Mouse (Mus musculus) heart, adult 8-10 months (tissue): ENCODE results near the gene Dbi. TPM values are rescaled to one million over a fixed set of nuclear protein-coding genes. Genes with fewer than 3 reads are reported as not detected.

Experiments
- DNase-seq: peaks from one replicate; pipeline ENCODE4 v3.0.0; 2022; ENCODE audit warnings: low spot score
- total RNA-seq, 4 experiments: library from RNA; stranded (reverse); gene quantifications; 2 replicates each; pipeline ENCODE4 v1.2.4; 2022

Dbi gene
- total RNA-seq, 4 experiments from 2014 or later: 239 to 289 (median 263) TPM

DNA sequence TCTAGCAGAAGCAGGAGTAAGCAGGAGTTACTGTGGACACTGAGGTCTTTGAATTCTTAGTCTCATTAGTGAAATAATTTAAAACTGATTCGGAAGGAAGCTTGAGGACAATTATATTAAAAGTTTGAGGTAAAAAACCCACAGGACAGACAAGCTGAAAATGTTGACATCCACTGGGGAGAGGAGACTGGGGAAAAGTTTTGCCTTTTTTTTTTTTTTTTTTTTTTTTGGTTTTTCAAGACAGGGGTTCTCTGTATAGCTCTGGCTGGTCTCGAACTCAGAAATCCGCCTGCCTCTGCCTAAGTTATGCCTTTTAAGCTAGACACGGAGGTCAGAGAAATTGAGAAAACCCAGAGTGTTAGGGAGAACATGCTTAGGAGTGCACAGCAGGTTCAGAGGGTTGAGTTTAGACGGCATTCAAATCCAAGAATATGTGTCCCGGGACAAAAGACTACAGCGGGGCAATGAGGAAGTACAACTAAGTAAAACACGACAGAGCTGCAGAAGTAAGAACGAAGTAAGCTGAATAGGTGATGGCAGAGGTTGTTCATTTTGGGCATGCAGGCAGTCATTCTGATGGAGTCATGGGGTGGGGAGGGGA is 1.2 kb upstream of the Dbi start:
- DNase-seq: no peak

DNA sequence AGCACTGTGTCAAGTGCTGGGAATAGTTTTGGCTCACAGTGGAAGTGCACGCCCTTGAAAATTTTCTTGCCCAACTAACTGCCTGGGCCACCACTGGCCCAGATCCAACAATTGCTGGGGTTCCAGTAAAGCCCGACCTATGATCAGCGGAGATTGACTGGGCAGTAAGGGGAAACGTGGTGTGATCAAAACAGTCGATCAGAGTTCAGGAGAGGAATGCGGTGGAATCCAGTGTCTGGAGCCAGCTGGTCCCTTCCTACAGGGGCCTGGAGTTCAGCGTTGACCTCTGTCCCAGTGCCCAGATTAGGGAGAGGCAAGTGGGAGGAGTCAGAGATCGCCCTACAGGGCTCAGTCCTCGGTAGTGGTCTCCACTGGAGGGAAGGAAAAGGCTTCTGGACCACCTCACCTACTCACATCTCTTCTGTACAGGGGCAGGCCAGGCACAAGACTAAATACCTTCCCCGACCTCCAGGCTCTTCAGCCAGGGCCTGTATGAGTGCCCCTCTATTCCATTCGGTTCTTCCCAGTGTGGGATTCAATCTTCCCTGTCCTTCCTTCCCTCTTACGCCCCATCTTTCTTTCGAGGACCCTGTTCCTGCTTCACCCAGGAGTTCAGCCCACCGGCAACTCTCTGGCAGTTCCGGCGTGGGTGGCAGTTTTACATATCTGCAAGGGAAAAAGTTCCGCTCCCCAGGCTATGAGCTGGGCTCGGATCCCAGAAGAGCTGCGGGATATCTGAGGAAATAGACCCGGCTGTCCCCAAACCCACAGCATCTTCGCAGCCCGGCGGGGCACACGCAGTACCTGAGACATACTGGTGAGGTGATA is 523 bp downstream of the Dbi start:
- DNase-seq: peak; percentile 49

DNA sequence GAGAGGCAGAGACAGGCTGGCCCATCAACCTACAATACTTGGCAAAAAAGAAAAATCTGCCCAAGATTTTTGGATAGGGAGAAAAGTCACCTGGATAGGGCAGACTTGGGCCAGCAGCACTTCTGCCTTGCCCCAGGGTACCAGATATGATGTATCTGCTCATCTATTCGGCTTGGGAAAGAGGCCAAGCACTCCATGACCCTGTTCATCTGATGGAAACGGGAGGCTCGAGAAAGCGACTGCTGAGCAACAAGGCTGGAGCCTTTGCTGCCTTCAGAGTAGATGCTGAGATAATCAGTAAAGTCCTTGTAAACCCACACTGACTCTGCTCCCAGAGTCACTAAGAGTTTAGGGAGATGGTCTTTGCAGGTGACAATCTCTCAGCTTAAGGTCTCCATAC is 1.5 kb downstream of the Dbi start:
- DNase-seq: no peak

DNA sequence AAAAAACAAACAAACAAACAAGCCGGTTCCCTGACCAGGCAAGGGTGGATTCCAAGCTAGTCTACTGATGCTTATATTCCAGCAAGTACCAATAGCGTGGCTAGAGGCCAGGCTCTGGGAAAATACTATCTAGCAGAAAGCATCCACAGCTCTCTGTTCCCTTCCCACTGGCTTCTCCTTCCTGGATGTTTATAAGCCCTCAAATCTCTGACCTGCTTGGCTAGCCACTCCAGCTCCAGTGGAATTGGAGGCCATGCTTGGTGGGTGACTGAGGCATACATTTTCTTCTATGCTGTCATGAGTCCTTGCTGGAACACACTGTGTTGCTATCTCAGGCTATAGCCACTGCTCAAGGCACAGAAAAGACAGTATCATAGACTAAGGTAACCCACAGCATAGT is 2.0 kb downstream of the Dbi start:
- no peak for DNase-seq

DNA sequence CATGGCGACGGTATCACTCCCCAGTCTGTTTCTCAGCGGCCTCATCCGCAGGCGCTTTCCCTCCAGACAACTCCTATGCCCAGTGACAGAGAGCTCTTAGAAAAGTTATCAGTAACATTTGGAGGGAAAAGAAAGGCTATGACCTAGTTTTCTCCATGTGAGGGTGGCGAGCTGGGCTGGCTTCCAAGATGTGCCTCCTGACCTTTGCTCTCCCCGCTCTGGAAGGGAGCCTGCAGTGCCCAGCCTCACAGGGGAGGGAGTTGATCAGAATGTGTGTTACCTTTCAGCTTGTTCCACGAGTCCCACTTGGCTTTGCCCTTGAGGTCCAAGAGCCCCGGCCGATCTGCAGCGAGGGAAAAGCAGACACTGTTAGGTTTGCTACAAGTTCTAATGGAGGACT is 4.8 kb downstream of the Dbi start:
- no peak for DNase-seq

DNA sequence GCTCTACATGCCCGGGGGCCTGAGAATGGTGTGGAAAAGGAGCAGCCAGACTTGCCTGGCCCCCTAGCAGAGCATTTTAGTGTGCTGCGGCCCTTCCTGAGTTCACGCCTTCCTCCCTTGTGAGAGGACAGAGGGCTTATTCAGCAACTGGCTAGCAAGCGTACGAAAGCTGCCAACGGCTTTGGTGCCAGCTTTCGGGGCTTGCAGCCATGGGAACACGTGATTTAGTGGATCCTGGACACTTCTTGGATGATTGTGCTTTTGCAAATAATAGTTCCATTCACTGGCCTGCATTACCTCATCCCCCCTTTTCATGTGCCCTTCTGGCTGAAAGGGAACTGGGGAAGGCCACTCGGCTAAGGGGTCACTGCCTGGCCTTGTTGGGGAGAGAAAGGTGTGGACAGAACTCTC is 5.2 kb downstream of the Dbi start:
- DNase-seq: peak; percentile 77

DNA sequence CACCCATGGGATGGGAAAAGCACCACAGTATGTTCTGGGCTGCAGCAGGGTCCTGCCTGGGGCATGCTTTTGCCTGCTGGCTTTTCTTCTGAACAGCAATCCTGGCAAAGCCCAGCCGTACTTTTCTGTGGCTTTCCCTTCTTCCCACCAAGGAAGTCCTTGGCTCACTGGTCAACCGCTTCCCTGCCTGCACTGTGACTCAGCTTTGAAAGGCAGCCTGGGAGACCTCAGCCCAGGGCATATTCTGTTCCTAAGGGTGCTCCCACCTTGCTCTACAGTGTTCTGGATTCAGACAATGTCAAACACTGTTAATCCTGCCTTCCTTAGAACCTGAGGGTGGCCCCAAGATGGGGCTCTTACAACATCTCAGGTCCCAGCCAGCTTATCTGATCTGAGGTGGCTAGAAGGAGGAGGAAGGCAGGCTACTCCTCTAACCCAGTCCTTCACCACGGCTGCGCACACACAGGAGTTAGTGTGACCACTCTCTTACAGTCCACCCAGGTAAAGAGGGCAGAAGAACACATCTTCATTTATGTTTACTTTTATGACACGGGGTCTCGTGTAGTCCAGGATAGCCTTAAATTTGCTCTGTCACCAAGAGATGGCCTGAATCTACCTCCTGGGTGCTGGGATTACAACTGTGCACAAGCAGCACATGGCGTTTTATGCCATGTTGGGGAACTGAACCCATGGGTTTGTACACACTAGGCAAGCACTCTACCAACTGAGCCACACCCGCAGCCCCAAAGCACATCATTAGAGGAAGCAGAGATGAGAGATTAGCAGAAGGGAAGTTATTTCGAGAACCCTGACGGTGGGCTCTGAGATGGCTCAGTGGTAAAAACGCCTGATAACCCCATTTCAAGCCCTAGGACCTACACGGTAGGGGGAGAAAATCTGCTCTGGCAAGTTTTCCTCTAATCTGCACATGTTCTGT is 8.4 kb downstream of the Dbi start:
- no peak for DNase-seq

DNA sequence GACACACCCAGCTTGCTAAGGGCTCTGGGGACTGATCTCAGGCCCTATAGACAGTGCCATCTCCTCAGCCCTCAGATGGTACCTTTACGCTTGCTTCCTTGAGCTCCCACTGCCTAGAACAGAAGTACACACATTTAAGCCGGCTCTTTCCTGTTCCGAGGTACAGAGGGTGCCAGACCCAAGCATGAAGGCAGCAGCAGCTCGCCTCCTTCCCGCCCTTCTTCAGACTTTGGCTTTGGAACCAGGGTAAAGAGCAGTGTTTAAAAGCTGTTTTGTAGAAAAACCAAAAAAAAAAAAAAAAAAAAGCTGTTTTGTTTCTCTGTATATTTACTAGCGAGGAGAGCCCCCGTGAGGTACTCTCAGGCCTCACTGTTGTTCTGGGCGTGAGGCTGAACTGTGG is 9.1 kb downstream of the Dbi start:
- no peak for DNase-seq

DNA sequence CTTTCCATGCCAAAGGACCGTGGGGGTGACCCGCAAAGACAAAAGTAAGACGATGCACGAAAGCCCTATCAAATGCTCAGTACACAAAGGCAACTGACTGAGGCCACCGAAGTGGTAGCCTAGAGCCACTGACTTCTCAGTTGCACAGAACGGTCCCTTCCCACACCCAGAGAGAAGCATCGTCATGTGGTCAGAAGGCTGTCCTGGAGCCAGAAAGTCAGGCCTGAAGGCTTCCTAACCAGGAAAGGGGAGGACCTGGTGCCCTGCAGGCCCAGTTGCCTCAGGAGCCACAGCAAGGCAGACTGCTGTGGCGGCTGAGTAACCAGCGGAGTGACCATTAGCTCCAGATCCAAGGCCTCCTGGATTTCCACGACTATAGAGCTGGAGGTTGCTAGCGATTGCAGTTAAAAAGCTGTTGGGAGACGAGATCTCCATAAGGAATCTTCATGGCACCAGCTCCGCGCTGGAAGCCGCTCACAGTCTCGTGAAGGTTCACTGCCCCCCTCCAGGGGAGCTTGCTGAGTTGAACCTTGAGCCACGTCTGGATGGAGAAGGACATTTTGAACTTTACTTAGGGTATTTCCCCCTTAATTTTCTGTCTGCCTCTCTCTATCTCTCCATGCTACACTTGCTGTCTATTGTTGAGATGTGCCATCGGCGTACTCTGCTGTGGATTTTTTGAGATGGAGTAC is 11.0 kb downstream of the Dbi start:
- no peak for DNase-seq

DNA sequence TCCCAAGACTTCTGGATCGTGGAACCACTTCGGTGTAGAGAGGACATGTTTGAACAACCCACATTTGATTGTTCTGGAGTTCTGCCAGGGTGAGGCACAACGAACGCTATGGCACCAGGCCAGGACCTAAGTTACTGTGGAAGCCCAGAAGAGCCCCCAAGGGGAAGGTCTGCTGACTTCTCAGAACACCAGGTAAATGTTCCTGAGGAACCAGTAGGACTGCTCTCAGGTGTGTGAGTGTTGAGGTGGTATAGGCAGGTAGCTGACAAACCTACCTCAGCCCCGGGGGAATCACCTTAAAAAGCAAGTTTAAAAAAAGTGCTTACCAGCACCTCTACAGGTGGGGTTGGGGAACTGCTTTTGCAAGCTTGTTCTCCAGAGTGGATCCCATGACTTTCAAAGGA is 15.3 kb downstream of the Dbi start:
- DNase-seq: no peak

DNA sequence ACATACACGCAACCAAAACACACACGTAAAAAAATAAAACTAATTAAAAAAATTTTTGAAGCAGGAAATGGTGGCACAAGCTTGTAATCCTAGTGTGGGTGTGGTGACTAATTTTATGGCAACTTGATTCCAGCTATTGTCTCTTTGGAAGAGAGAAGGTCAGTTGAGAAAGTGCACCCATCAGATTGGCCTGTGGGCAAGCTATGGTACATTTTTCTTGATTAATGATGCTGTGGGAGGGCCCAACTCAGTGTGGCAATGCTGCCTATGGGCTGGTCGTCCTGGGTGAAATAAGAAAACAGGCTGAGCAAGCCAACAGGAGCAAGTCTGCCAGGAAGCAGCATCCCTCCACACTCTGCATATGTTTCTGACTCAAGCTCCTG is 19.7 kb downstream of the Dbi start:
- no peak for DNase-seq

DNA sequence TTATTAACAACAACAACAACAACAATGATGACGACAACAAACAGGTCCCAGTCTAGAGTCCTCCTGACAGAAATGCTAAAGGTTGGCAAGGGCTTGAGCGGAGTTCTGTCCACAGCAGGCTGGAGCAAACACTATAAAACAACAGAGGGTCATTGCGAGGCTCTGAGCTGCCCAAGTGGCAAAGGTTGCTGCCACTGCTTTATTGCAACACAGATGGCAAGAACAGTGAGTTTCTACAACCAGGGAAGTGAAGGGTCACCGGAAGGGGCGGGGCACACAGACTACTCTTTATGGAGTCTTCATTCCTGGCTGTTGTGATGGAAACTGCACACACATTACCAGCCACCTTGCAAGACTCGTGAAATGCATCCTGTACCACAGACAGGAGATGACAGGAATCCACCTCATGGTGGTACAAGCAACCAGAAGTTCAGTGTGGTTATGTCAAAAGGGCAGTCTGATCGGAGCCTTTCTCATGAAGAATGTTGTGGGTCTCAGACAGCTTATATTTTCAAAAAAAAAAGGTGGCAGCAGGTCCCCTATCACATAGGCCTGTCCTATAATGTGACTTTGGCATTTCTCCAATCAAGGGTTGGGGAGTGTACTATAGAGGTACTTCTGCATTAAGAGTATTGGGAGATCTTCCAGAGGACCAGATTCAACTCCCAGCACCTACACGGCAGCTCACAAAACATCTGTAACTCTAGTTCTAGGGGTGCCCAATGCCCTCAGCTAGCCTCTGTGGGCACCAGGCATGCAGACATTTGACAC is 20.2 kb downstream of the Dbi start:
- DNase-seq: no peak

DNA sequence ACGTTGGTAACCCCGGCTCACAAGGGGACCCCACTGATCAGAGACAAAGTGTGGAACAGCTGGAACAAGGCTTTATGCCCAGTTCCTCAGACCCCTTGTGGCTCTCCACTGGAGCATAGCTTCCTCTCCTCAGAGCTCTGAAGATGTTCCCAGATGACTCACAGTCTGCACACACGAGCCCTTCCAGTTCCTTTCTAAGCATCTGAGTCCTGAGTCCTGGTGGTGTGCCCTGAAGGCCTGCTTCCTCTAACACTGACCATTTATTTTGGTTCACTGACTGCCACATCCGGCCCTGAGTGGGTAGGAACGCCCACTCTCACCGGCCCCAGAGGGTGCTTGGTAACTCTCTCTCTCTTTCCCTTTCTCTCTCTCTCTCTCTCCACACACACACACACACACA is 21.4 kb downstream of the Dbi start:
- DNase-seq: peak; percentile 33

DNA sequence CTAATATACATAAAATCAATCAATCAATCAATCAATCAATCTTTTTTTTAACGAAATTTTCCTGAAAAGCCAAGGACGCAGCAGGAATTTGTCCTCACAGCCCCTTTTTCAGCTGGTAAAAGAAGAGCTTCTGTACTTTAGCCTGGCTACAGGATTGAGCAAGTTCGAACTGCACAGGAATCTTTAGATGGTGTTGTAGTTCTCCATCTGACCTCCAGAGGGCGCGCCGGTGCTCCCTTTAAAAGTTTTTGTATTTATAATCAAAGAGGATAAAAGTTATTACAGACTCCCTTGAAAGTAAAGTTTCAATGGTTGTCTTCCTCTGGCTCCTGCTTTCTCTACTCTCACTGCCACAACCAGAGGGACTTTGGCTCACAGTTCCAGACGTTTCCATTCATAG is 22.6 kb downstream of the Dbi start:
- peak; percentile 66 for DNase-seq

DNA sequence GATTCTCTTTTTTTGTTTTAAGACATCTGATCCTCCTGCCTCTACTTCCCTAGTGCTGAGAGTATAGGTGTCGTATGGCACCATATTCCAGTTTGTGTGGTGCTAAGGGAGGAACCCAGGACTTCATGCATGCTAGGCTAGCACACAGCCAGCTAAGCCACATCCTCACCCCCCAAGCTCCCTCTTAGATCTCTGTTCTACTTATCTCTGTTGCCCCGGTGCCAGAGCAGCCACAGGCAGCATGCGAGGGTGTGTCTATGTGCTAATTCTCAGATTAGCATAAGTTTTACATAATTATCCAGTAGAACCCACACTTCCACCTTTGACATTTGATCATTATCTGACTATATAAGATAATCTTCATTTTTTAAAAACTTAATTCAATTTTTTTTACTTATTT is 26.0 kb downstream of the Dbi start:
- no peak for DNase-seq

DNA sequence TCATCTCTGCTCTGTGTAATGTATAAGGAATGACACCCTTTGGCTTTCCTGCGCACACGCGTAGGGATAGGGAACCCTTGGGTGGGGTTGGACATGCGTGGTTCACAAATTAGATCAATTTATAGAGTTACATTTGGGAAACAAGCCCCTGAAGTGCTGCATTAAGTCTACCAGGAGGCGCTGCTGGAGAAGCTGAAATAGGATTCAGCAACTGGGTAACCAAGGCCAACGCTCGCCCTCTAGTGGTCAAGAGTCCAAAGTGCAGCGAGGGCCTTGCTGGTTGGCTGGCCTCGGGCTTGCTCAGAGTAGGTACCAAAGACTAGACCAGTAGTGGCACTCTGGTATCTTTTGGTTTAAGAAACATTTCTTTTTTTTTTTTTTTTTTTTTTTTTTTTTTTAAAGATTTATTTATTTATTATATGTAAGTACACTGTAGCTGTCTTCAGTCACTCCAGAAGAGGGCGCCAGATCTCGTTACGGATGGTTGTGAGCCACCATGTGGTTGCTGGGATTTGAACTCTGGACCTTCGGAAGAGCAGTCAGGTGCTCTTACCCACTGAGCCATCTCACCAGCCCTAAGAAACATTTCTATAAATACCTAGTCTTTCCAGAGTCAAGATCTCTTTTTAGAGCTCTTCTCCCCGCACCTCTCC is 27.3 kb downstream of the Dbi start:
- DNase-seq: peak; percentile 86

DNA sequence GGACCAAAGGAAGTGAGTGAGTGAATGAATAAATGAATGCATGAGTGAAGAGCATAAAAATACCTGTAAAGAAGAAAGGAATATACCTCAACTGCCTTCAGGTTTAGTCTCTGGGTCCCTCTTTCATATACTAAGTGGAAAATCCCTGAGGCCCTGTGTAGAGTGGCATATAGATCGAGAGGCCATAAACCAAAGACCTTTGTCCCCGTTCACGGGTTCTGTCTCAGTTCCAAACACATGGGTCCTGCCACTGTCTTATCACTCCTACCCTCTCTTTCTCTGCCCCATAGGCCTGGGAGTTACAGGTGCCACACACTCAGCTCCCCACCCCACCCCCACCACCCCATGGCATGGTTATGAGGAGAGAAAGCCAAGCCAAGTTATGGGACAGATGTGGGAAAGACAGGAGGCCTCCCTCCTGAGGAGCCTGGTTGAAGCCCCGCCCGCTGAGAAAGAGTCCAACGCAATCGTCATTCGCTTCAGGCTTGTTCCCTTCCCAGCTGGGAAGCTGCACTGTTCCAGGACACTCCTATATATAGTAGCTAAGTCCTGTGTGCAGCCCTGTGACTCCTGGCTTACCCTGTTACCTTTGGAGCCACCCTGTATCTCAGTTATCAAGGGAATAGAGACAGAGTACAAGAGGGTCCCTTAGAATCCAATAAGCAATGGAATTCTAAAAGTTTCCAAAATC is 29.9 kb downstream of the Dbi start:
- peak; percentile 53 for DNase-seq

DNA sequence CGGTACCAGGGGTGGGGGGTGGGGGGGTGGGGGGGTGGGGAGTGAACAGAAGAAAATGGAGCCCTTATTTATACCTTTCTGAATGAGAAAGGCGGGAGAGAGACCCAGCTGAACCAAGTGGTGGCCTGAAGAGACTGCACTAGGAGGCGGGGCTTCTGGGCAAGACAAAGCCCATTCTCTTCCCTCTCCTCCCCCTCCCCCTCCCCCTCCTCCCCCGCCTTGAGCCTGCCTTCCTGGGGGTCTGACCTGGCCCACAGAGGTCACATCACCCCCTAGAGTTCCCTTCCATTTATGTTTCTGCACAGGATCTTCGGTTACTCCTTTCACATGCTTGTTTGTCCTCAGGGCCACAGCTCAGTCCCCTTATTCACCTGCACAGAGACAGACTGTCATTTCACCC is 31.7 kb downstream of the Dbi start:
- DNase-seq: no peak

DNA sequence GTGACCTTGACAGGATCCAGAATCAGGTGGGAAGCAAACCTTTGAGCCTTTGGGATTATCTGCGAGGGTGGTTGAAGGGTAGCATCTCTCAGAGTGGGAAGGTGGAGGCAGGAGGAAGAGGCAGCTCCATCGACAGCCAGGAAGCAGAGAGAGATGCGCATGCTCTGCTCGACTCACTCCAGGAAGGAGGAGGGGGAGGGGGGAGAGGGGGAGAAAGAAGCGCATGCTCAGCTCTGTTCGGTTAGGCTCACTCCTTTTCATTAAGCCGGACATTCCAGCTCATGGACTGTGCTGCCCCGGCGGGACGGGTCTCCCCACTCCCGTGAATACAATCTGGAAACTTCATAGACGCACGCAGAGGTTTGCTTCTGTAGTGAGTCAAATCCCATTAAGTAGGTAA is 34.2 kb downstream of the Dbi start:
- no peak for DNase-seq

DNA sequence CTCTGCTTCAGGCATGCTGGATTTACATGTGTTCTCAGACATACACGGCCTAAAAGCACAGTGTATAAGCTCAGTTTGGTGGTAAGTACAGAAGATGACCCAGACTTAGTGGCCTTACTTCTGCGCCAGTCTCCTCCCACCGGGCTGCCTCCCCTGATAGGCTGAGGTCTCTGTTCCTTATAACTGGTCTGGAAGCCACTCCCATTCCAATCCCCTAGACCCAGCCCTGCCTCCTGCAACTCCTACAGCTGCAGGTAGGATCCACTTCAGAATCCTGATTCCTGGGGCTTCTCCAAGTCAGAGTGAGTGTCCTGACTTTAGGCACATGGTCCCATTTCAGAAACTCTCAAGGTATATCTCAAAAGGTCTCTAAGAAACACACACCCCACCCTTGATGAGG is 35.2 kb downstream of the Dbi start:
- DNase-seq: no peak
